Comparison of ENCODE assay signal across 8 mouse cellular contexts in genomic region chr5:139324691-139325394, GRCm38 (mm10). TPM values are rescaled to one million over a fixed set of nuclear protein-coding genes. Genes with fewer than 3 reads are reported as not detected.
A peak's percentile ranks its signal among the peaks of the same experiment; 100 is the strongest.
DNase-seq lines count a peak whose midpoint lies in the region; ATAC-seq lines count a peak whose summit lies in the region.

No protein-coding gene starts in this region.

- intact Hi-C loops in left cerebral cortex, postnatal 14 days (cut with DNase I) = loop anchor here (2.0 kb wide), 1 partner anchor 42 kb away; no protein-coding TSS in a partner anchor

- H3K4me3 ChIP-seq in macrophage (ENCODE audit: inconsistent target) = peak overlapping the region; percentile 54

- peak overlapping the region; percentile 74 for H3K27ac ChIP-seq in macrophage

- peak; percentile 77 for DNase-seq in 416B (ENCODE audit: low read depth)
- peak; percentile 76 for DNase-seq in CD4-positive, CD25-positive, alpha-beta regulatory T cell, adult 2 months (ENCODE audit: low read depth, low spot score)
- DNase-seq in left cerebral cortex, postnatal 14 days (ENCODE audit: low spot score in 2 of 2) = peak; percentile 49 to 54
- DNase-seq in right cerebral cortex, postnatal 4 days = peak; percentile 58
- no peak for DNase-seq in adrenal gland, postnatal 25 days

- no peaks in the 10 kb centered on the region for H3K36me3 ChIP-seq in macrophage (ENCODE audit: inconsistent target)

- H3K79me2 ChIP-seq in macrophage (ENCODE audit: inconsistent target) = peaks cover 50% of the 10 kb centered on the region

- WGBS in macrophage (ENCODE audit: missing documents) = under 1% methylated on average over 45 of the region's 62 CpGs

- ATAC-seq in common myeloid progenitor, adult 5-6 weeks (replicated peaks; ENCODE audit: low read depth, poor library complexity, severe bottlenecking) = peak; percentile 37
- peak; percentile 30 to 56 for ATAC-seq in hematopoietic stem cell, adult 5-6 weeks (replicated peaks in 1 of 2; ENCODE audit: insufficient read depth in 1 of 2, low FRiP score in 2 of 2, low TSS enrichment in 1 of 2, low read depth in 1 of 2, poor library complexity in 2 of 2, severe bottlenecking in 2 of 2)

RNA-seq across cellular contexts. Expression of gene Adap1, which starts 0.6 kb away (rescaled TPM):
- 15.8 and 25.8 TPM in 2 replicates for total RNA-seq in common myeloid progenitor, adult 5-6 weeks (2017)
- 19.4 and 29.0 TPM in 2 replicates for total RNA-seq in hematopoietic stem cell, adult 5-6 weeks (2017)
- total RNA-seq in left cerebral cortex, postnatal 14 days (2021) = 100 to 1,000 TPM; 360 to 394 TPM
- total RNA-seq in macrophage (2018; cell fraction: chromatin; rRNA removed) = 100 to 1,000 TPM in 8 of 26 experiments, 10 to 100 TPM in 18; 22.4 to 143 (median 79.4) TPM
- total RNA-seq in macrophage (2018; cell fraction: cytosol; rRNA removed) = 10 to 100 TPM; 39.1 to 96.5 (median 65.9) TPM
- 100 to 1,000 TPM in 6 of 26 experiments, 10 to 100 TPM in 20; 25.8 to 128 (median 81.1) TPM for total RNA-seq in macrophage (2018; cell fraction: nucleus; rRNA removed)
- 40.4 to 55.9 TPM (median 47.4 TPM) in 3 replicates for polyA plus RNA-seq in macrophage (2018)
- total RNA-seq in adrenal gland, postnatal 25 days (2021) = 2.4 and 4.3 TPM in 2 replicates

RNA-seq across cellular contexts. Expression of gene Cox19, which starts 26.4 kb away (rescaled TPM):
- 10.9 and 17.8 TPM in 2 replicates for total RNA-seq in common myeloid progenitor, adult 5-6 weeks (2017)
- 14.9 and 18.7 TPM in 2 replicates for total RNA-seq in hematopoietic stem cell, adult 5-6 weeks (2017)
- total RNA-seq in left cerebral cortex, postnatal 14 days (2021) = 10 to 100 TPM; 79.8 to 82.2 TPM
- 10 to 100 TPM in 20 of 26 experiments, 1 to 10 TPM in 6; 5.3 to 32.5 (median 15.9) TPM for total RNA-seq in macrophage (2018; cell fraction: chromatin; rRNA removed)
- total RNA-seq in macrophage (2018; cell fraction: cytosol; rRNA removed) = 10 to 100 TPM; 11.3 to 25.9 (median 21.4) TPM
- 10 to 100 TPM in 16 of 26 experiments, 1 to 10 TPM in 10; 4.4 to 19.3 (median 11.4) TPM for total RNA-seq in macrophage (2018; cell fraction: nucleus; rRNA removed)
- polyA plus RNA-seq in macrophage (2018) = 15.7 to 21.8 TPM (median 18.8 TPM) in 3 replicates
- total RNA-seq in adrenal gland, postnatal 25 days (2021) = 61.7 and 66.5 TPM in 2 replicates

RNA-seq across cellular contexts. Expression of gene Cyp2w1, which starts 27.6 kb away (rescaled TPM):
- not detected in 2 replicates for total RNA-seq in common myeloid progenitor, adult 5-6 weeks (2017)
- not detected in 2 replicates for total RNA-seq in hematopoietic stem cell, adult 5-6 weeks (2017)
- total RNA-seq in left cerebral cortex, postnatal 14 days (2021) = not detected
- total RNA-seq in macrophage (2018; cell fraction: chromatin; rRNA removed) = not detected
- not detected for total RNA-seq in macrophage (2018; cell fraction: cytosol; rRNA removed)
- total RNA-seq in macrophage (2018; cell fraction: nucleus; rRNA removed) = not detected
- polyA plus RNA-seq in macrophage (2018) = not detected in 3 replicates
- total RNA-seq in adrenal gland, postnatal 25 days (2021) = not detected in 2 replicates

RNA-seq across cellular contexts. Expression of gene Gpr146, which starts 52.7 kb away (rescaled TPM):
- total RNA-seq in common myeloid progenitor, adult 5-6 weeks (2017) = 4.9 and 5.4 TPM in 2 replicates
- 11.2 and 11.8 TPM in 2 replicates for total RNA-seq in hematopoietic stem cell, adult 5-6 weeks (2017)
- total RNA-seq in left cerebral cortex, postnatal 14 days (2021) = 10 to 100 TPM; 11.0 to 11.3 TPM
- total RNA-seq in macrophage (2018; cell fraction: chromatin; rRNA removed) = 10 to 100 TPM in 10 of 26 experiments, 1 to 10 TPM in 13, under 1 TPM in 3; 0.91 to 39.6 (median 5.6) TPM
- total RNA-seq in macrophage (2018; cell fraction: cytosol; rRNA removed) = 10 to 100 TPM in 20 of 26 experiments, 1 to 10 TPM in 6; 3.7 to 41.6 (median 20.4) TPM
- 10 to 100 TPM in 19 of 26 experiments, 1 to 10 TPM in 7; 4.5 to 63.6 (median 13.4) TPM for total RNA-seq in macrophage (2018; cell fraction: nucleus; rRNA removed)
- polyA plus RNA-seq in macrophage (2018) = 14.0 to 34.3 TPM (median 20.6 TPM) in 3 replicates
- total RNA-seq in adrenal gland, postnatal 25 days (2021) = 13.1 and 16.0 TPM in 2 replicates

Comparison
In these comparisons a context has a peak if more than half of its experiments do, and no peak if none do; other contexts are left out.
1. RNA of gene Adap1, which starts 0.6 kb away (total RNA-seq): 360 to 394 TPM in left cerebral cortex, postnatal 14 days; 19.4 to 29.0 TPM in hematopoietic stem cell, adult 5-6 weeks, 15.8 to 25.8 TPM in common myeloid progenitor, adult 5-6 weeks and 2.4 to 4.3 TPM in adrenal gland, postnatal 25 days; every median in the first group is over 10 times any median in the second.